22 mouse cellular contexts compared by ENCODE assay signal in the genomic region with DNA sequence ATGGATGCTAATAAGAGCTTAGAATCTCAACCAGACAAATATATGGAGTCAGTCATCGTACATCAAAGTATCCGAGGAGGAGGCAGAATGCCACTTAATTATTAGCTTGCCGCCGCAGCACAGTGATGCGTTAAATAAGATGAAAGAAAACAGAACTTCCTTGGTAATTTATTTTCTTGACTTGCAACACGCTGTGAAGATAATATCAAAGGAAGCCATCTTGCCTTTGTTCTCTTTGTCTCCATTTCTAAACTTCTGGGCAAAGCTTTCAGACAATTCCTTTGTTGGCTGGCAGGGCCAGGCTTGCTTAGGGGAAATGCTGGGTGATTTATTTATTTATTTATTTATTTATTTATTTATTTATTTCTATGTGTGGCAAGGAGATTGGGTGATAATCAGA. TPM values are rescaled to one million over a fixed set of nuclear protein-coding genes. Genes with fewer than 3 reads are reported as not detected.
DNase-seq lines count a peak whose midpoint lies in the region; ATAC-seq lines count a peak whose summit lies in the region.
"Had no signal": no experiment of that assay in that cellular context is flagged by ENCODE, and none has a peak within 500 bp of the region (broad histone marks: within the 10 kb centered on the region; RNA-seq: fewer than 3 reads in every experiment).

No protein-coding gene starts in this region.

- no peak overlapping the region for H3K9ac ChIP-seq in hindbrain, embryonic 13.5 days
- no peak overlapping the region for H3K9ac ChIP-seq in midbrain, embryonic 15.5 days
- no peak overlapping the region for H3K9ac ChIP-seq in forebrain, embryonic 16.5 days (replicated peaks; ENCODE audit: low read depth, low read length)
- no peak overlapping the region for H3K9ac ChIP-seq in neural tube, embryonic 15.5 days (replicated peaks)
- H3K9ac ChIP-seq: limb, embryonic 15.5 days; liver, embryonic 15.5 days; lung, embryonic 15.5 days had no signal

- H3K9me3 ChIP-seq in hindbrain, embryonic 13.5 days = no peaks in the 10 kb centered on the region
- H3K9me3 ChIP-seq in hindbrain, embryonic 10.5 days = no peaks in the 10 kb centered on the region
- H3K9me3 ChIP-seq in midbrain, embryonic 15.5 days = no peaks in the 10 kb centered on the region
- no peaks in the 10 kb centered on the region for H3K9me3 ChIP-seq in midbrain, embryonic 10.5 days (replicated peaks)
- H3K9me3 ChIP-seq in forebrain, embryonic 16.5 days (ENCODE audit: control insufficient read depth, low read length) = no peaks in the 10 kb centered on the region
- H3K9me3 ChIP-seq in neural tube, embryonic 15.5 days (replicated peaks) = no peaks in the 10 kb centered on the region
- H3K9me3 ChIP-seq: limb, embryonic 15.5 days; liver, embryonic 15.5 days; lung, embryonic 15.5 days had no signal

- 0 out of 2 replicates have a peak, but pooled peaks have one; percentile 15 for ATAC-seq in hindbrain, embryonic 13.5 days (ENCODE audit: low FRiP score)
- peak; percentile 54 for ATAC-seq in midbrain, embryonic 15.5 days (replicated peaks)
- peak; percentile 15; the same call in 1 of the 2 replicates for ATAC-seq in forebrain, embryonic 16.5 days
- ATAC-seq in neural tube, embryonic 15.5 days (ENCODE audit: low FRiP score) = peak; percentile 26
- ATAC-seq: inflammation-experienced regulatory T-cells, adult 6 months; Patski had no signal

- H3K4me1 ChIP-seq in hindbrain, embryonic 13.5 days (replicated peaks) = 0 out of 2 replicates have a peak, but pooled peaks cover 7% of the 10 kb centered on the region
- H3K4me1 ChIP-seq in hindbrain, embryonic 10.5 days (replicated peaks) = peaks cover 8% of the 10 kb centered on the region
- no peaks in the 10 kb centered on the region; the same call in 1 of the 2 replicates for H3K4me1 ChIP-seq in midbrain, embryonic 15.5 days
- peaks cover 19% of the 10 kb centered on the region for H3K4me1 ChIP-seq in midbrain, embryonic 10.5 days
- no peaks in the 10 kb centered on the region for H3K4me1 ChIP-seq in forebrain, embryonic 16.5 days (replicated peaks; ENCODE audit: control insufficient read depth, insufficient read depth, low read length)
- H3K4me1 ChIP-seq in neural tube, embryonic 15.5 days = 0 out of 2 replicates have a peak, but pooled peaks cover 5% of the 10 kb centered on the region
- H3K4me1 ChIP-seq: limb, embryonic 15.5 days; liver, embryonic 15.5 days; lung, embryonic 15.5 days had no signal

- H3K27ac ChIP-seq in hindbrain, embryonic 13.5 days = peak overlapping the region; percentile 40
- H3K27ac ChIP-seq in hindbrain, embryonic 10.5 days = no peak overlapping the region
- H3K27ac ChIP-seq in midbrain, embryonic 15.5 days = 0 out of 2 replicates have a peak overlapping the region, but pooled peaks have one; percentile 38
- no peak overlapping the region for H3K27ac ChIP-seq in midbrain, embryonic 10.5 days (replicated peaks)
- no peak overlapping the region for H3K27ac ChIP-seq in forebrain, embryonic 16.5 days (ENCODE audit: low read length)
- H3K27ac ChIP-seq in neural tube, embryonic 15.5 days (replicated peaks) = peak overlapping the region; percentile 68
- H3K27ac ChIP-seq: heart, adult 2 months; left cerebral cortex, adult 2 months; limb, embryonic 15.5 days; liver, embryonic 15.5 days; lung, embryonic 15.5 days had no signal

- no peaks in the 10 kb centered on the region for H3K27me3 ChIP-seq in hindbrain, embryonic 13.5 days
- H3K27me3 ChIP-seq in hindbrain, embryonic 10.5 days (ENCODE audit: insufficient read depth, poor library complexity, severe bottlenecking) = no peaks in the 10 kb centered on the region
- no peaks in the 10 kb centered on the region for H3K27me3 ChIP-seq in midbrain, embryonic 15.5 days (replicated peaks)
- no peaks in the 10 kb centered on the region for H3K27me3 ChIP-seq in midbrain, embryonic 10.5 days (ENCODE audit: low read depth, poor library complexity, severe bottlenecking)
- H3K27me3 ChIP-seq in forebrain, embryonic 16.5 days (replicated peaks; ENCODE audit: control insufficient read depth, insufficient read depth, low read length) = no peaks in the 10 kb centered on the region
- H3K27me3 ChIP-seq in neural tube, embryonic 15.5 days (replicated peaks) = no peaks in the 10 kb centered on the region
- H3K27me3 ChIP-seq: limb, embryonic 15.5 days; liver, embryonic 15.5 days; lung, embryonic 15.5 days; Patski had no signal

- no peak overlapping the region for H3K4me2 ChIP-seq in hindbrain, embryonic 13.5 days
- H3K4me2 ChIP-seq in midbrain, embryonic 15.5 days = no peak overlapping the region
- H3K4me2 ChIP-seq in forebrain, embryonic 16.5 days (ENCODE audit: low read length) = no peak overlapping the region
- peak overlapping the region; percentile 15; the same call in 1 of the 2 replicates for H3K4me2 ChIP-seq in neural tube, embryonic 15.5 days
- H3K4me2 ChIP-seq: limb, embryonic 15.5 days; liver, embryonic 15.5 days; lung, embryonic 15.5 days had no signal

- no peak for DNase-seq in hindbrain, embryonic 10.5 days (ENCODE audit: low spot score)
- no peak for DNase-seq in midbrain, embryonic 10.5 days (ENCODE audit: low spot score)
- DNase-seq in urinary bladder, postnatal 25 days (ENCODE audit: low spot score) = no peak
- DNase-seq: adrenal gland, adult 2 months; cerebellum, adult 18-20 months; cerebellum, postnatal 14 days; gastrocnemius, postnatal 25 days; heart, adult 2 months; kidney, adult 18-20 months; layer of hippocampus, adult 9-11 months; lung, postnatal 4 days; right cerebral cortex, postnatal 14 days had no signal

- H3K36me3 ChIP-seq in hindbrain, embryonic 13.5 days = no peaks in the 10 kb centered on the region
- no peaks in the 10 kb centered on the region for H3K36me3 ChIP-seq in hindbrain, embryonic 10.5 days
- H3K36me3 ChIP-seq in midbrain, embryonic 15.5 days (replicated peaks) = no peaks in the 10 kb centered on the region
- no peaks in the 10 kb centered on the region for H3K36me3 ChIP-seq in midbrain, embryonic 10.5 days
- H3K36me3 ChIP-seq in forebrain, embryonic 16.5 days (ENCODE audit: control insufficient read depth, insufficient read depth) = no peaks in the 10 kb centered on the region
- H3K36me3 ChIP-seq in neural tube, embryonic 15.5 days = no peaks in the 10 kb centered on the region
- H3K36me3 ChIP-seq: limb, embryonic 15.5 days; liver, embryonic 15.5 days; lung, embryonic 15.5 days had no signal

- 14% methylated on average over 6 of the region's 6 CpGs for WGBS in hindbrain, embryonic 13.5 days
- 52% methylated on average over 6 of the region's 6 CpGs for whole genome bisulfite sequencing in hindbrain, embryonic 10.5 days
- WGBS in midbrain, embryonic 15.5 days = 29% methylated on average over 6 of the region's 6 CpGs
- WGBS in midbrain, embryonic 10.5 days = 60% methylated on average over 6 of the region's 6 CpGs
- 21% methylated on average over 6 of the region's 6 CpGs for WGBS in forebrain, embryonic 16.5 days
- WGBS in neural tube, embryonic 15.5 days = 12% methylated on average over 6 of the region's 6 CpGs

- no peak overlapping the region for H3K4me3 ChIP-seq in hindbrain, embryonic 13.5 days
- H3K4me3 ChIP-seq in hindbrain, embryonic 10.5 days = no peak overlapping the region
- no peak overlapping the region for H3K4me3 ChIP-seq in midbrain, embryonic 15.5 days
- H3K4me3 ChIP-seq in midbrain, embryonic 10.5 days = no peak overlapping the region
- no peak overlapping the region for H3K4me3 ChIP-seq in forebrain, embryonic 16.5 days (replicated peaks; ENCODE audit: low read length)
- no peak overlapping the region for H3K4me3 ChIP-seq in neural tube, embryonic 15.5 days (replicated peaks)
- H3K4me3 ChIP-seq: heart, adult 2 months; left cerebral cortex, adult 2 months; limb, embryonic 15.5 days; liver, embryonic 15.5 days; lung, embryonic 15.5 days had no signal

RNA-seq across cellular contexts. Expression of a gene that starts 24.2 kb away (rescaled TPM):
- 3.0 and 3.7 TPM in 2 replicates for polyA plus RNA-seq in hindbrain, embryonic 13.5 days (2015; fragmentation: Nextera tagmentation; extraction: Ambion mirVana)
- 1.3 and 1.5 TPM in 2 replicates for polyA plus RNA-seq in hindbrain, embryonic 10.5 days (2016; fragmentation: Nextera tagmentation; extraction: Ambion mirVana)
- 4.5 and 4.7 TPM in 2 replicates for polyA plus RNA-seq in midbrain, embryonic 15.5 days (2015; fragmentation: Nextera tagmentation; extraction: Ambion mirVana)
- polyA plus RNA-seq in midbrain, embryonic 10.5 days (2016; fragmentation: Nextera tagmentation; extraction: Ambion mirVana) = 2.4 and 2.5 TPM in 2 replicates
- polyA plus RNA-seq in forebrain, embryonic 16.5 days (2015; fragmentation: Nextera tagmentation; extraction: Ambion mirVana) = 7.4 and 8.0 TPM in 2 replicates
- polyA plus RNA-seq in neural tube, embryonic 15.5 days (2015; fragmentation: Nextera tagmentation; extraction: Ambion mirVana) = 5.1 and 6.1 TPM in 2 replicates

RNA-seq across cellular contexts. Expression of a gene that starts 41.3 kb away (rescaled TPM):
- 423 and 434 TPM in 2 replicates for polyA plus RNA-seq in hindbrain, embryonic 13.5 days (2015; fragmentation: Nextera tagmentation; extraction: Ambion mirVana)
- 342 and 383 TPM in 2 replicates for polyA plus RNA-seq in hindbrain, embryonic 10.5 days (2016; fragmentation: Nextera tagmentation; extraction: Ambion mirVana)
- 506 and 523 TPM in 2 replicates for polyA plus RNA-seq in midbrain, embryonic 15.5 days (2015; fragmentation: Nextera tagmentation; extraction: Ambion mirVana)
- 404 and 439 TPM in 2 replicates for polyA plus RNA-seq in midbrain, embryonic 10.5 days (2016; fragmentation: Nextera tagmentation; extraction: Ambion mirVana)
- polyA plus RNA-seq in forebrain, embryonic 16.5 days (2015; fragmentation: Nextera tagmentation; extraction: Ambion mirVana) = 461 and 470 TPM in 2 replicates
- 443 and 497 TPM in 2 replicates for polyA plus RNA-seq in neural tube, embryonic 15.5 days (2015; fragmentation: Nextera tagmentation; extraction: Ambion mirVana)

RNA-seq across cellular contexts. Expression of a gene that starts 59.2 kb away (rescaled TPM):
- polyA plus RNA-seq in hindbrain, embryonic 13.5 days (2015; fragmentation: Nextera tagmentation; extraction: Ambion mirVana) = 38.2 and 39.9 TPM in 2 replicates
- polyA plus RNA-seq in hindbrain, embryonic 10.5 days (2016; fragmentation: Nextera tagmentation; extraction: Ambion mirVana) = 35.0 and 39.8 TPM in 2 replicates
- 31.0 and 33.3 TPM in 2 replicates for polyA plus RNA-seq in midbrain, embryonic 15.5 days (2015; fragmentation: Nextera tagmentation; extraction: Ambion mirVana)
- polyA plus RNA-seq in midbrain, embryonic 10.5 days (2016; fragmentation: Nextera tagmentation; extraction: Ambion mirVana) = 40.6 and 42.1 TPM in 2 replicates
- polyA plus RNA-seq in forebrain, embryonic 16.5 days (2015; fragmentation: Nextera tagmentation; extraction: Ambion mirVana) = 41.8 and 42.7 TPM in 2 replicates
- polyA plus RNA-seq in neural tube, embryonic 15.5 days (2015; fragmentation: Nextera tagmentation; extraction: Ambion mirVana) = 30.0 and 33.4 TPM in 2 replicates

Comparison
In these comparisons a context has a peak if more than half of its experiments do, and no peak if none do; other contexts are left out.
1. H3K27ac ChIP-seq: peak in hindbrain, embryonic 13.5 days (single experiment), midbrain, embryonic 15.5 days (single experiment) and neural tube, embryonic 15.5 days (single experiment); none in hindbrain, embryonic 10.5 days (single experiment), midbrain, embryonic 10.5 days (single experiment) and forebrain, embryonic 16.5 days (single experiment).
2. Peak in every context shown above with its lines, with median percentiles within 50 percentile points of each other: ATAC-seq.